Mouse (Mus musculus): ENCODE measurements around the gene Cldn24. TPM values are rescaled to one million over a fixed set of nuclear protein-coding genes. Genes with fewer than 3 reads are reported as not detected.

The Cldn24 gene
- polyA plus RNA-seq (2014; fragmentation: Illumina TruSeq; extraction: RNeasy Lipid Tissue Mini Kit (QIAGEN cat#74804); ENCODE audit: low replicate concordance): not detected

GRCm38 (mm10) chr8:47821843-47822242 is at the start of gene Cldn24:
TSS of gene Cldn24 (plus strand) at chr8:47822143.

GRCm38 (mm10) chr8:47824182-47824581 is 2.2 kb downstream of the Cldn24 start, which contains the start of gene Cldn22:
TSS of gene Cldn22 (plus strand) at chr8:47824482.

Other genes starting within 250 kb of the Cldn24 start
- 11.5 TPM for gene Ing2, start 146.6 kb upstream of the Cldn24 start, polyA plus RNA-seq (2014; fragmentation: Illumina TruSeq; extraction: RNeasy Lipid Tissue Mini Kit (QIAGEN cat#74804); ENCODE audit: low replicate concordance)
- 25.8 TPM for gene Cdkn2aip, start 108.2 kb upstream of the Cldn24 start, polyA plus RNA-seq (2014; fragmentation: Illumina TruSeq; extraction: RNeasy Lipid Tissue Mini Kit (QIAGEN cat#74804); ENCODE audit: low replicate concordance)
- gene Cldn22, start 2.3 kb downstream of the Cldn24 start, polyA plus RNA-seq (2014; fragmentation: Illumina TruSeq; extraction: RNeasy Lipid Tissue Mini Kit (QIAGEN cat#74804); ENCODE audit: low replicate concordance): not detected
- 2.7 TPM for gene Wwc2, start 168.8 kb downstream of the Cldn24 start, polyA plus RNA-seq (2014; fragmentation: Illumina TruSeq; extraction: RNeasy Lipid Tissue Mini Kit (QIAGEN cat#74804); ENCODE audit: low replicate concordance)

All from small intestine, adult 10 weeks (tissue).